Mouse (Mus musculus) ES-E14 (cell line): ENCODE measurements around the gene Sdcbp2. TPM values are rescaled to one million over a fixed set of nuclear protein-coding genes. Genes with fewer than 3 reads are reported as not detected.
A peak's percentile ranks its signal among the peaks of the same experiment; 100 is the strongest.

ENCODE experiments used
- DNase-seq: peaks from one replicate; pipeline ENCODE4 v3.0.0-alpha.2; 2013; ENCODE audit warnings: low read depth, low spot score
- H3K27ac ChIP-seq: 2 replicates; pipeline ENCODE4 v1.5.1; 2012; ENCODE audit warnings: low read depth, mild to moderate bottlenecking, low read length, moderate library complexity, mixed read lengths; ENCODE audit not compliant: poor library complexity, insufficient read depth, severe bottlenecking
- H3K36me3 ChIP-seq: 2 replicates; pipeline ENCODE4 v1.6.1; 2012; ENCODE audit warnings: mild to moderate bottlenecking, low read length, moderate library complexity, mixed read lengths; ENCODE audit not compliant: control insufficient read depth, poor library complexity, insufficient read depth, severe bottlenecking
- H3K4me1 ChIP-seq, 2 experiments: fragments of 150-350 bp in 1 of 2; sonication (generic) in 1 of 2; 2 replicates each; pipeline ENCODE4 v1.6.1; 2012; ENCODE audit warnings: low read length in 2 of 2, mild to moderate bottlenecking in 1 of 2, mixed read lengths in 1 of 2; ENCODE audit not compliant: control insufficient read depth in 2 of 2, insufficient read depth in 2 of 2, poor library complexity in 1 of 2
- H3K4me3 ChIP-seq, 2 experiments: fragments of 150-350 bp in 1 of 2; sonication (generic) in 1 of 2; 2 replicates each; pipeline ENCODE4 v1.5.1; 2012; ENCODE audit warnings: low read length in 2 of 2, low read depth in 1 of 2, mild to moderate bottlenecking in 1 of 2, mixed read lengths in 1 of 2; ENCODE audit not compliant: insufficient read depth in 1 of 2, poor library complexity in 1 of 2, severe bottlenecking in 1 of 2
- H3K9ac ChIP-seq: 2 replicates; pipeline ENCODE4 v1.6.1; 2012; ENCODE audit warnings: low read depth, mild to moderate bottlenecking, low read length, mixed read lengths; ENCODE audit not compliant: poor library complexity, insufficient read depth, severe bottlenecking
- H3K9me3 ChIP-seq: fragments of 150-350 bp; sonication (generic); 2 replicates; pipeline ENCODE4 v1.6.1; 2012; ENCODE audit warnings: low read depth, mild to moderate bottlenecking, low read length; ENCODE audit not compliant: control insufficient read depth, insufficient read depth
- CHD2 ChIP-seq: IDR thresholded peaks from 2 replicates; pipeline ENCODE4 v1.6.1; 2014; ENCODE audit warnings: mild to moderate bottlenecking, low read depth, low read length, inconsistent platforms
- HCFC1 ChIP-seq: IDR thresholded peaks from 2 replicates; pipeline ENCODE4 v1.6.1; 2012; ENCODE audit warnings: low read length, inconsistent platforms, borderline replicate concordance; ENCODE audit not compliant: insufficient read depth
- MAFK ChIP-seq: IDR thresholded peaks from 2 replicates; pipeline ENCODE4 v1.6.1; 2014; ENCODE audit warnings: mild to moderate bottlenecking, low read depth, low read length, inconsistent platforms; ENCODE audit not compliant: insufficient read depth
- ZC3H11A ChIP-seq: IDR thresholded peaks from 2 replicates; pipeline ENCODE4 v1.6.1; 2012; ENCODE audit warnings: low read depth, mild to moderate bottlenecking, inconsistent platforms, low read length, borderline replicate concordance
- ZNF384 ChIP-seq: IDR thresholded peaks from 2 replicates; pipeline ENCODE4 v1.6.1; 2012; ENCODE audit warnings: low read depth, low read length, inconsistent platforms
- in situ Hi-C, 2 experiments: fragments of 600-800 bp; cut with MboI; formaldehyde crosslinking; loops; one replicate each; pipeline ENCODE4 v1.15.1; 2025; ENCODE audit warnings: low sequenced_read_pairs in 2 of 2, inconsistent platforms in 1 of 2; ENCODE audit not compliant: unreplicated experiment in 2 of 2
- total RNA-seq: library from RNA; depleted of rRNA; stranded (reverse); fragments of 300-350 nt; gene quantifications from 2 replicates; pipeline ENCODE4 v1.2.3, GENCODE M21; 2012

Gene Sdcbp2
- total RNA-seq, 1 experiment, result 4.1 TPM

DNA sequence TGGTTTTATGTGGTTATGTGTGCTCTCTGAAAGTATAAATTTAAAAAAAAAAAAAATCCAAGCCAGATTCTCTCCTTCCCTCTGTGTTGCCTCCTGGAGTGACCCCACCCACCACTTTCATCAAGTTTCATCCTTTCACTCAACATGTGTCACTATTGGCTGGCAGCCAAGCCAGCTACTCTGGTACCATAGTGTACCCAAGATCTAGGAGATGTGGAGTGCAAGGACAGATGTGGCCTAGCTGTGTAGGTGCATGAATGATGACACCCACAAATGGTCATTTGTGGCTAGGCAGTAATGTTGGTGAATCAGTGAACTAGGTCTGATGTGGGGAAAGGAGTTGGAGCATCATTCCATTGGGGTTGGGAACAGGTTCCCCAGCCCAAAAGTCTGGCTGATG is 43.3 kb upstream of the Sdcbp2 start:
- DNase-seq, result no peak
- H3K9me3 ChIP-seq, result no peaks in the 10 kb centered on the region
- in situ Hi-C loops, result no loop called here
- no peak overlapping the region for H3K4me3 ChIP-seq
- TF ChIP-seq HCFC1, result no peak
- no peak for TF ChIP-seq ZNF384
- no peak for TF ChIP-seq CHD2
- no peak for TF ChIP-seq MAFK
- no peak for TF ChIP-seq ZC3H11A
- peaks cover 0 to 11% of the 10 kb centered on the region in 2 experiments; a peak in 1 of 4 replicates for H3K4me1 ChIP-seq
- no peaks in the 10 kb centered on the region for H3K36me3 ChIP-seq
- no peak overlapping the region for H3K27ac ChIP-seq
- H3K9ac ChIP-seq, result no peak overlapping the region

DNA sequence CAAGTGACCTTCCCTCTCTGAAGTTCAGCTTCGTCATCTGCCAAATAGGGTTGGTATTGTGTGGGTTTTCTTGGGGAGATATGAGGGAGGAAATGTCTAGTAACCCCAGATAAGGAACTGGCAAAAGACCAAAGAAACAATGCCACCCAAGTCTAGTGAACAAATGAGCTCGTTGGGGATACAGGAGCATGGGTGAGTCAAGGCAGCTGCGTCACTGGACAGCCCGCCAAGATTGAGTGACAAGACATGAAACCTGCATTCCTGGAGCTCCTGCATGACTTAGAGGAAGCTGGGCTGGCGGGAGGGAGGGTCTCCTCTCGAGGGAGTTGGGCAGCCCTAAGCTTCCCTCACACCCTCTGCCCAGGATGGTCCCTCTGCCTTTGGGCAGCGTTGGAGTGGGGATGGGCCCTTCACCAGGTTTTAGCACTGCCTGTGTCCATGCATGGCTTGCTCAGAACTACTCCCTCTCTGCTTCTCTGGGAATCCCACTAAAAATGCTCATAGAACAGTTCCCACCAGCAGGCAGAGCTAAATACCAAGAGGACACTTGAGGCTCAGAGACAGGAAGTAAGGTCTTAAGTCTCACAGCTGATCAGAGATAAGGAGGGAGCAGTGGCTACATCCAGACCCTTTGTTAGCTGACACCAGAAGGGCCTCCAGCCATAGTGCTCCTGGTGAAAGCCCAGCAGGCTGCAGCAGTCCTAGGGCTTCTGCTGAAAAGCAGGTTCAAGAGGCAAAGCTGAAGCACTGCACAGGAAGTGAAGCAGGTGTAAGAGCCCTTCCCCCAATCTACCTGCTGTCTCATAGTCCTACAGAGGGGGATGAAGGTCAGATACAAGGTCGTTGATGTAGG is 41.8 kb upstream of the Sdcbp2 start:
- in situ Hi-C loops, result no loop called here
- DNase-seq, result no peak
- Histone ChIP-seq H3K4me1 (peaks cover 0 to 11% of the 10 kb centered on the region in 2 experiments; a peak in 1 of 4 replicates), H3K27ac (no peak overlapping the region), H3K36me3 (no peaks in the 10 kb centered on the region), H3K9ac (no peak overlapping the region), H3K4me3 (no peak overlapping the region), H3K9me3 (no peaks in the 10 kb centered on the region)
- TF ChIP-seq ZC3H11A (no peak), HCFC1 (no peak), ZNF384 (no peak), CHD2 (no peak), MAFK (no peak)

DNA sequence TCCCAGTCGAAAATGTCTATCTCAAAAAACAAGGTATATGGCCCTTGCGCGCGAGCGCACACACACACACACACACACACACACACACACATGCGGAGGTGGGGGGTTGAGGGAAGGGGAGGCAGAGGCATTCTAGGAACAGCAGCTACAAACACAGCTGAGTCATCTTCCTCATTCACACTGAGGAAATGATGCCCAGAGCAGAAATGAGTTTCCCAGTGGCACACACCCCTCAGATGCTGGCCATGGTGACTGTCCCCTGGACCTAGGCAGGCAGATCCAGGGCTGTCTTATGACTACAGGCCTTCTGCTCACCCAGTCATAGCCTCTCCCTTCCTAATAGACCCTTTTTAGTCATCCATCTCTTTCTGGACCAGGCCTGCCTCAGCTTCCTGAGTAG is 38.8 kb upstream of the Sdcbp2 start:
- Histone ChIP-seq H3K9me3 (no peaks in the 10 kb centered on the region), H3K36me3 (no peaks in the 10 kb centered on the region), H3K9ac (no peak overlapping the region), H3K27ac (no peak overlapping the region), H3K4me1 (peaks cover 0 to 12% of the 10 kb centered on the region in 2 experiments; a peak in 1 of 4 replicates), H3K4me3 (no peak overlapping the region)
- DNase-seq, result no peak
- TF ChIP-seq CHD2 (no peak), ZNF384 (no peak), ZC3H11A (no peak), HCFC1 (no peak), MAFK (no peak)
- in situ Hi-C loops, result no loop called here

DNA sequence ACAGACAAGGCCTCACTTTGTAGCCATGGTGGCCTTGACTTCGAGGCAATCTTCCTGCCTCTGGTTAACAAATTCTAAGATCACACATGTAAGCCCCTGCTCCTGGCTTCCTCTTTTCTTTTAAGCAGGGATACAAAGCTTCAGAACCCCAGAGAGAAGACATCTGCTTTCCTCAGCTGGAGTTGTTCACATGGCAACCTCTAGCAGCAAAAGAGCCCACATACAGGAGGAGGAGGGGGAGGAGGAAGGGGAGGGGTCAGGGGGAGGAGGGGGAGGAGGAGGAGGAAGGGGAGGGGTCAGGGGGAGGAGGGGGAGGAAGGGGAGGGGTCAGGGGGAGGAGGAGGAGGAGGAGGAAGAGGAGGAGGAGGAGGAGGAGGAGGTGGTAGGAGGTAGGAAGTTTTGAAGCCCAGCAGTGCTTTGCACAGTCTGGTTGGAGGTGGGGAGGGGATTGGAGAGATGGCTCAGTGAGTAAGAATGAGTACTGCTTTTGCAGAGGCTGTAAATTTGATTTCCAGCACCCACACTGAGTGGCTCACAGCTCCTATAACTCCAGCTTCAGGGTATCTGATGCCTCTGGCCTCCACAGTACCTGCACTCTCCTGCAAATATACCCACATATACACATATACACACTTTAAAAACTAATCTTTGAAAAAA is 36.3 kb upstream of the Sdcbp2 start:
- no peaks in the 10 kb centered on the region for H3K9me3 ChIP-seq
- in situ Hi-C loops, result no loop called here
- DNase-seq, result peak; percentile 38
- no peak for TF ChIP-seq MAFK
- H3K27ac ChIP-seq, result no peak overlapping the region
- H3K4me1 ChIP-seq, result peaks cover 0 to 5% of the 10 kb centered on the region in 2 experiments; a peak in 1 of 4 replicates
- no peak overlapping the region for H3K9ac ChIP-seq
- no peaks in the 10 kb centered on the region for H3K36me3 ChIP-seq
- no peak overlapping the region for H3K4me3 ChIP-seq
